Mouse (Mus musculus): Measurements from ENCODE around the gene Cst7. TPM values are rescaled to one million over a fixed set of nuclear protein-coding genes. Genes with fewer than 3 reads are reported as not detected.

The Cst7 gene
- polyA plus RNA-seq, 1 experiment from 2014 or later = 0.36 TPM

DNA sequence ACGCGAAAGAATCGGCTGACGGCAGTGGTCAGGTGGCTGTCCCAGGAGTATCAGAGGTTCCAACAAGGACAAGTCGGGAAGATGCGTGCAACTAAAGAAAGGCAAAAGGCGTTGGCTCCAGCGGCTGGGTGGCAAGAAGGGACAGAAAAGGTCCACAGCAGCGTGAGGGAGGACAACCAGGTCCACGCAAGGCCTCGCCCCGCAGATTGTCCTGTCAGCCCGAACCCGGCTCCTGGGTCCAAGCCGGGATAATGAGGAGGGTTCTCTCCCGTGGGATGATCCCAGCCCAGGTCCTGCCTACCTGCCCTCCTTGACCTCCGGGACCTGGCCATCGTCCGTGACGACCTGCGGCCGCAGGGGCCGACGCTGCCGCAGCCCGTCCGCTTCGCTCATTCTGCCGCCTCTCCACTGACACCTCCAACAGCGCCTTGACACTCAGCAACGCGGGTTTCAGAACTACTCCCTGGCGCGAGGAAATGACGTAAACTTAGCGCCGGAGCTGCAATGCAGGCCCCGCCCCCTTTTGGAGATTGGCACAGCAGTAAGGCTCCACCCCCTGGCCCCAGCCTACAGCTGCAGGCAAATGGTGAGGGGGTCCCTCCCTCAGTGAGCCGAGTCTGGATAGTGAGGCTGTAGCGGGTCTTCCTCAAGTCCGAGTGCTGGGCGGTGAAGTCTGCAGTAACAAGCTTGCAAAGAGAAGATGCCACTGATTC, 38.0 kb downstream of the Cst7 start, which contains the start of gene Apmap:
Gene Apmap (minus strand): TSS at position 481 of the 713 bp plus-strand sequence.
- H3K27me3 ChIP-seq (ENCODE audit: control insufficient read depth, insufficient read depth, low read length) = no peaks in the 10 kb centered on the region
- no peaks in the 10 kb centered on the region for H3K4me1 ChIP-seq (ENCODE audit: control insufficient read depth, insufficient read depth, low read length)
- H3K4me2 ChIP-seq (ENCODE audit: low read depth, severe bottlenecking) = peak within 1 kb of the TSS; percentile 79
- DNase-seq (ENCODE audit: low spot score) (peak; percentile 98), ATAC-seq (ENCODE audit: insufficient number of reproducible peaks, low FRiP score, low TSS enrichment, low read depth) (peak; percentile 98)
- H3K27ac ChIP-seq (replicated peaks; ENCODE audit: low read depth, low read length) = no peak within 1 kb of the TSS
- WGBS = under 1% methylated on average over 42 of the region's 42 CpGs
- peak within 1 kb of the TSS; percentile 77 for H3K9ac ChIP-seq (ENCODE audit: low read length)
- H3K9me3 ChIP-seq (ENCODE audit: control insufficient read depth, low read length) = no peaks in the 10 kb centered on the region
- peak within 1 kb of the TSS; percentile 95 for H3K4me3 ChIP-seq (ENCODE audit: low read depth, low read length)
- no peaks in the 10 kb centered on the region; the same call in 1 of the 2 replicates for H3K36me3 ChIP-seq (ENCODE audit: control insufficient read depth, insufficient read depth, low read length)

DNA sequence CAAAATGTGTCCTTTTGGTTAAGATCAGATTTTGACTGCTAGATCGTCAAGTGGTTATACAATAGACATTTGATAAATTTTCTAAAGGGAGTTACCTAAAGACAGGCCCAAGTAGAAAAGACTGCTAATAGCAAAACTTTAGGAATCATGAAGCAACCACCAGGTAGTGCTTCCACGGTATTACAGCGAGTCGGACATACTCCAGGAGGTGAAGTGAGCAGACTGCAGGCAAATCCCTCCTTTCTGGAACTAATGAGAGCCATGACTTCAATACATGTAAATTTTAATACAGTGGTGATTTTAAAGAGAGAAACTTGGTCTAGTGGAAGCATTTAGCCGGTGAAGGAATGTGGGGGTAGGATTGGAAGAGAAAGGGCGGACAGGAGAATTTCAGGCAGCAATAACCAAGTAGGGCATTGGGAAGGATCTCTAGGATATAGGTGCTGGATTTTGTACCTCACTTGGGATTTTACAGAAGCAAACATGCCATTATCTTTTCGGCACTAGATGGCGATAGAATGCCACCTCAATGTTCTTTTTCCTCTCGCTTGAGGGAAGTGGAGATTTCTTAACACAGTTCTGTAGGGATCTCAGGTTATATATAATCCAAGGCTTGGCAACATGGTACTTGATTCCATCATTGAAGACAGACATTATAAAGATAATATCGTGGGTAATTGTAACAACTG, 38.8 kb downstream of the Cst7 start:
- no peaks in the 10 kb centered on the region for H3K27me3 ChIP-seq (ENCODE audit: control insufficient read depth, insufficient read depth, low read length)
- H3K4me3 ChIP-seq (ENCODE audit: low read depth, low read length) = peak overlapping the region; percentile 95
- H3K4me1 ChIP-seq (ENCODE audit: control insufficient read depth, insufficient read depth, low read length) = no peaks in the 10 kb centered on the region
- no peaks in the 10 kb centered on the region for H3K36me3 ChIP-seq (ENCODE audit: control insufficient read depth, insufficient read depth, low read length)
- peak; percentile 79 for ATAC-seq (ENCODE audit: insufficient number of reproducible peaks, low FRiP score, low TSS enrichment, low read depth)
- H3K27ac ChIP-seq (replicated peaks; ENCODE audit: low read depth, low read length) = no peak overlapping the region
- peak; percentile 65 for DNase-seq (ENCODE audit: low spot score)
- H3K9ac ChIP-seq (ENCODE audit: low read length) = peak overlapping the region; percentile 32; the same call in 1 of the 2 replicates
- H3K4me2 ChIP-seq (ENCODE audit: low read depth, severe bottlenecking) = peak overlapping the region; percentile 79
- 3% methylated on average over 10 of the region's 10 CpGs for WGBS
- H3K9me3 ChIP-seq (ENCODE audit: control insufficient read depth, low read length) = no peaks in the 10 kb centered on the region

DNA sequence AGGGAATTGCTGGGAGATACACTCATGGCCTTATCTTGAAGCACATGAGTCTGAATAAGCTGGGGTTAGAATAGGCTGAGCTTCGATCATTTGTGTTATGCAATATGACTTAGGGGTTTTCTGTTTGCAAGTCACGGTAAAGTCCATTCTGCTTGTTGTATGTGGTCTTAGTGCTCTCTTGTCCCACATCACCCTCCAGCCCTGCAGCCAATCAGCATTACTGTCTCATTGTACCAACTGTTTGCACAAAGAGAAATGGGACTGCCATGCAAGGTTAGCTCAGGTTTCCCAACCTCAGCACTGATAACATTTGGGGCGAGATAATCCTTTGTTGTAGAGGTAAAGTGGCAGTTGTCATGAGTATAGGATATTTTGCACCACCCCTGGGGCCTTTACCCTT, 39.9 kb downstream of the Cst7 start:
- Histone ChIP-seq H3K27ac (replicated peaks; ENCODE audit: low read depth, low read length) (no peak overlapping the region), H3K9ac (ENCODE audit: low read length) (no peak overlapping the region), H3K9me3 (ENCODE audit: control insufficient read depth, low read length) (no peaks in the 10 kb centered on the region), H3K36me3 (ENCODE audit: control insufficient read depth, insufficient read depth, low read length) (no peaks in the 10 kb centered on the region), H3K4me1 (ENCODE audit: control insufficient read depth, insufficient read depth, low read length) (no peaks in the 10 kb centered on the region), H3K4me2 (ENCODE audit: low read depth, severe bottlenecking) (no peak overlapping the region), H3K4me3 (ENCODE audit: low read depth, low read length) (no peak overlapping the region), H3K27me3 (ENCODE audit: control insufficient read depth, insufficient read depth, low read length) (no peaks in the 10 kb centered on the region)
- no peak for DNase-seq (ENCODE audit: low spot score)
- no peak for ATAC-seq (ENCODE audit: insufficient number of reproducible peaks, low FRiP score, low TSS enrichment, low read depth)
- 79% methylated on average over 3 of the region's 3 CpGs for WGBS

DNA sequence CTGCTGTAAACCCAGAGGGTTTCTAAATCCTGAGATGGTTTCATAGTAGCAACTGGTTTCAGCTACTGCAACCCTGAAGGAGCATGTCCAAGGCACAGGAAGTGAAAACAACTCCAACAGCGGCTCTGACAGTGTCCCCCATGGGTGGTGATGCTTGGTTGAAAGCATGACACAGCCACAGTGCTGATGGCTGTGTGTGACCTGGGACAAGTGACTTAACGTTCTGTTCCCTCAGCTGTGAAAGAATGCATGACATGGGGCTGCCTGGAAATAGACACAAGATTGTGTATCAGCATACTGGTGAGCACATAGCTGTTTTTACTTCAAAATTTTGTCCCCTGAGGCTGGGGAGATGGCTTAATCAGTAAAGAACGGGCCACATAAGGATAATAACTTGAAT, 51.5 kb downstream of the Cst7 start:
- Histone ChIP-seq H3K4me2 (ENCODE audit: low read depth, severe bottlenecking) (no peak overlapping the region), H3K4me1 (ENCODE audit: control insufficient read depth, insufficient read depth, low read length) (no peaks in the 10 kb centered on the region), H3K9me3 (ENCODE audit: control insufficient read depth, low read length) (no peaks in the 10 kb centered on the region), H3K27ac (replicated peaks; ENCODE audit: low read depth, low read length) (no peak overlapping the region), H3K27me3 (ENCODE audit: control insufficient read depth, insufficient read depth, low read length) (no peaks in the 10 kb centered on the region), H3K9ac (ENCODE audit: low read length) (no peak overlapping the region), H3K4me3 (ENCODE audit: low read depth, low read length) (no peak overlapping the region), H3K36me3 (ENCODE audit: control insufficient read depth, insufficient read depth, low read length) (no peaks in the 10 kb centered on the region; the same call in 1 of the 2 replicates)
- DNase-seq (ENCODE audit: low spot score) = no peak
- no peak for ATAC-seq (ENCODE audit: insufficient number of reproducible peaks, low FRiP score, low TSS enrichment, low read depth)
- 69% methylated on average over 3 of the region's 3 CpGs for WGBS

DNA sequence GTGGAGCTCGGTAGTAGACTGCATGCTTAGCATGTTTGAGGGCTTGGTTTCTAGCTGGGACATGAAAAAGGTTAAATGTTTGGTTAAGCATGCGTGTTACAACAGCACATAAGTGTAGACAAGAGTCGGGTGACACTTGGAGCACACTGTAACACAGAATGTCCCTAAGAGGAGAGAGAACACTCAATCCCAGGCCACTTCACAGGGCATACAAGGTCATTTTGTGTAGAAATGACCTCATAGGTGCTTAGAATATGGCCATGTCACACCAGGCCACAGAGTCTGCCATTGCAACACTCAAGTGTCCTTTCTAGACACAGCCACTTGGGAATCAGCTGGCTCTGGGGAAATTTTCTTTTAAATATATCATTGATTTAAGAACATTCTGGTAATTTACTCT, 53.7 kb downstream of the Cst7 start:
- WGBS = 79% methylated on average over 3 of the region's 3 CpGs

DNA sequence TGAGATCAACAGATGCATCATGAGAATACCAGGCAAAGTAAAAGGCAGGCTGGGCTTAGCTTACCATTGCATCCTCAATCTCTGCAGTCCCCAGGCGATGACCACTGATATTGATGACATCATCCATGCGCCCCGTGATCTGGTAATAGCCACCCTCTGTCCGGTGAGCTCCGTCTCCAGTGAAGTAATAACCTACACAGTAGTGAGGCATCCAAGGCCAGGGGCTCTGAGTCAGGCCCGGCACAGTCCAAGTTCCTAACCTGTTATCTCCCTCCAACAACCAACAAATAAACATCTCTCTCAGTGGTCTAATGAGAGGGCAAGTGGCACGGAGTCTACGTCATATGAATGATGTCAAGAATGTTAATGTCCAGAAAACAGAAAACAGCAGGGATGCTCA, 54.7 kb downstream of the Cst7 start:
- no peak overlapping the region for H3K27ac ChIP-seq (replicated peaks; ENCODE audit: low read depth, low read length)
- H3K4me3 ChIP-seq (ENCODE audit: low read depth, low read length) = no peak overlapping the region
- WGBS = 88% methylated on average over 8 of the region's 8 CpGs
- no peak overlapping the region for H3K4me2 ChIP-seq (ENCODE audit: low read depth, severe bottlenecking)
- ATAC-seq (ENCODE audit: insufficient number of reproducible peaks, low FRiP score, low TSS enrichment, low read depth) (no peak), DNase-seq (ENCODE audit: low spot score) (no peak)
- H3K27me3 ChIP-seq (ENCODE audit: control insufficient read depth, insufficient read depth, low read length) = no peaks in the 10 kb centered on the region
- no peaks in the 10 kb centered on the region for H3K9me3 ChIP-seq (ENCODE audit: control insufficient read depth, low read length)
- no peak overlapping the region for H3K9ac ChIP-seq (ENCODE audit: low read length)
- no peaks in the 10 kb centered on the region for H3K4me1 ChIP-seq (ENCODE audit: control insufficient read depth, insufficient read depth, low read length)
- no peaks in the 10 kb centered on the region; the same call in 1 of the 2 replicates for H3K36me3 ChIP-seq (ENCODE audit: control insufficient read depth, insufficient read depth, low read length)

More for the DNA sequence above, 53.7 kb downstream of the Cst7 start:
- H3K9me3 ChIP-seq (ENCODE audit: control insufficient read depth, low read length) = no peaks in the 10 kb centered on the region
- no peaks in the 10 kb centered on the region; the same call in 1 of the 2 replicates for H3K36me3 ChIP-seq (ENCODE audit: control insufficient read depth, insufficient read depth, low read length)
- H3K27ac ChIP-seq (replicated peaks; ENCODE audit: low read depth, low read length) = no peak overlapping the region
- H3K4me3 ChIP-seq (ENCODE audit: low read depth, low read length) = no peak overlapping the region
- no peak for DNase-seq (ENCODE audit: low spot score)
- no peak overlapping the region for H3K9ac ChIP-seq (ENCODE audit: low read length)
- no peak overlapping the region for H3K4me2 ChIP-seq (ENCODE audit: low read depth, severe bottlenecking)
- H3K27me3 ChIP-seq (ENCODE audit: control insufficient read depth, insufficient read depth, low read length) = no peaks in the 10 kb centered on the region
- no peak for ATAC-seq (ENCODE audit: insufficient number of reproducible peaks, low FRiP score, low TSS enrichment, low read depth)
- H3K4me1 ChIP-seq (ENCODE audit: control insufficient read depth, insufficient read depth, low read length) = no peaks in the 10 kb centered on the region

DNA sequence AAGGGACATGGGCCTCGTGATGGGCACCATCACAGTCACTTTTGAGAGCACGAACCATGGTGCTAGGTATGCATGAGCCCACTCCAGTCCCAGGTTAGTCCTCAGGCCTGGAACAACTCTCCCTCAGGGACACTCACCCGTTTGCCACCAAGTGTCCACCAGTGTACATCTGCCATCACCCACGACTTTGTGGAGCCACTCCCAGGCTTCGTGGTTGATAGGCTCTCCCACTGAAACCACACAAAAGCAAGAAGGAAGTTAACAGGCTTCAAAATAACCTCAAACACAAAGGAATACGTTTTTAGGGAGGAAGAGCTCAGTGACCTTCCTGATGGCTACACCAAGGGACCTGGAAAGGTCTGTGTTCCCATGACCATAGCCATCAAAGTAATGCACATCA, 56.9 kb downstream of the Cst7 start:
- H3K4me2 ChIP-seq (ENCODE audit: low read depth, severe bottlenecking) = no peak overlapping the region
- 73% methylated on average over 6 of the region's 6 CpGs for WGBS
- ATAC-seq (ENCODE audit: insufficient number of reproducible peaks, low FRiP score, low TSS enrichment, low read depth) = no peak

More for the DNA sequence above, 56.9 kb downstream of the Cst7 start:
- no peak for DNase-seq (ENCODE audit: low spot score)
- Histone ChIP-seq H3K9ac (ENCODE audit: low read length) (no peak overlapping the region), H3K4me3 (ENCODE audit: low read depth, low read length) (no peak overlapping the region), H3K4me1 (ENCODE audit: control insufficient read depth, insufficient read depth, low read length) (no peaks in the 10 kb centered on the region), H3K27me3 (ENCODE audit: control insufficient read depth, insufficient read depth, low read length) (no peaks in the 10 kb centered on the region), H3K27ac (replicated peaks; ENCODE audit: low read depth, low read length) (no peak overlapping the region), H3K9me3 (ENCODE audit: control insufficient read depth, low read length) (no peaks in the 10 kb centered on the region), H3K36me3 (ENCODE audit: control insufficient read depth, insufficient read depth, low read length) (no peaks in the 10 kb centered on the region; the same call in 1 of the 2 replicates)

Data from limb, embryonic 11.5 days (tissue).